Mouse (Mus musculus): ENCODE measurements at regions not wholly inside any gene's neighbourhood (a gene's known extent, or its start where the extent isn't known, plus 50 kb on each side); places are given as distances from the start of the nearest gene placed in this dataset.
"Not testable (repeated sequence)": the region's sequence is repeated elsewhere in the genome, so short reads cannot be mapped to it uniquely, and the experiment has no call there.

- DNase-seq (ENCODE audit: low spot score), result no peak
These were observed 153.3 kb upstream of the Ccnh start for GRCm38 (mm10) chr13:85035903-85036302.

GRCm38 (mm10) chr13:85036830-85037229 lies 152.4 kb upstream of the Ccnh start:
- no peak for DNase-seq (ENCODE audit: low spot score)

GRCm38 (mm10) chr13:85066585-85067550 lies 122.3 kb upstream of the Ccnh start:
- peak; percentile 5 for DNase-seq (ENCODE audit: low spot score)

GRCm38 (mm10) chr13:85067551-85068283 lies 121.5 kb upstream of the Ccnh start:
- DNase-seq (ENCODE audit: low spot score), result no peak

- DNase-seq (ENCODE audit: low spot score), result no peak
These were observed 120.8 kb upstream of the Ccnh start for GRCm38 (mm10) chr13:85068403-85068802.

GRCm38 (mm10) chr13:85083335-85083734 lies 105.9 kb upstream of the Ccnh start:
- no peak for DNase-seq (ENCODE audit: low spot score)

GRCm38 (mm10) chr13:85083742-85084141 lies 105.5 kb upstream of the Ccnh start:
- no peak for DNase-seq (ENCODE audit: low spot score)

GRCm38 (mm10) chr13:85096174-85096573 lies 93.0 kb upstream of the Ccnh start:
- no peak for DNase-seq (ENCODE audit: low spot score)

- DNase-seq (ENCODE audit: low spot score), result peak; percentile 7
These were observed 65.9 kb upstream of the Ccnh start for GRCm38 (mm10) chr13:85123309-85123708.

GRCm38 (mm10) chr13:85126573-85127547 lies 62.3 kb upstream of the Ccnh start:
- not testable (repeated sequence) for DNase-seq (ENCODE audit: low spot score)

GRCm38 (mm10) chr13:85127548-85127925 lies 61.7 kb upstream of the Ccnh start:
- DNase-seq (ENCODE audit: low spot score), result no peak
